Mouse (Mus musculus) stomach, embryonic 15.5 days (tissue): ENCODE results near the gene Olfr869. TPM values are rescaled to one million over a fixed set of nuclear protein-coding genes. Genes with fewer than 3 reads are reported as not detected.

Experiments used
- ATAC-seq: fragments of 200-750 bp; cut with Nextera tagmentation; 2 replicates; pipeline ENCODE4 v1.8.0; 2017; ENCODE audit warnings: low read depth, moderate number of reproducible peaks, moderate TSS enrichment; ENCODE audit not compliant: insufficient read depth, low FRiP score
- H3K27ac ChIP-seq: fragments of 300-500 bp; sonication (generic); 2 replicates; pipeline ENCODE4 v1.5.1; 2015; ENCODE audit warnings: mild to moderate bottlenecking, inconsistent platforms
- H3K27me3 ChIP-seq: fragments of 300-500 bp; sonication (generic); replicated peaks from 2 replicates; pipeline ENCODE4 v1.6.1; 2015; ENCODE audit warnings: inconsistent platforms
- H3K36me3 ChIP-seq: fragments of 300-500 bp; sonication (generic); 2 replicates; pipeline ENCODE4 v1.6.1; 2015; ENCODE audit warnings: inconsistent platforms
- H3K4me1 ChIP-seq: fragments of 300-500 bp; sonication (generic); 2 replicates; pipeline ENCODE4 v1.6.1; 2015; ENCODE audit warnings: inconsistent platforms
- H3K4me2 ChIP-seq: fragments of 300-500 bp; sonication (generic); 2 replicates; pipeline ENCODE4 v1.6.1; 2015; ENCODE audit warnings: mild to moderate bottlenecking, inconsistent platforms
- H3K4me3 ChIP-seq: fragments of 300-500 bp; sonication (generic); replicated peaks from 2 replicates; pipeline ENCODE4 v1.5.1; 2015; ENCODE audit warnings: inconsistent platforms
- H3K9ac ChIP-seq: fragments of 300-500 bp; sonication (generic); 2 replicates; pipeline ENCODE4 v1.6.1; 2015; ENCODE audit warnings: inconsistent platforms
- H3K9me3 ChIP-seq: fragments of 300-500 bp; sonication (generic); 2 replicates; pipeline ENCODE4 v1.6.1; 2016; ENCODE audit warnings: inconsistent platforms
- WGBS: fragments of 180-500 bp; shearing (Covaris S2); methylation state at CpG from one replicate; pipeline ENCODE4 v1.1.7; 2015; 5-methylcytosine and 5-hydroxymethylcytosine counted together
- polyA plus RNA-seq: library from polyadenylated mRNA; unstranded; fragments of >200 nt; fragmentation: Nextera tagmentation; extraction: Ambion mirVana; gene quantifications from 2 replicates; pipeline ENCODE4 v1.2.1, GENCODE M21; 2015

Gene Olfr869
- not detected in 2 replicates for polyA plus RNA-seq

- WGBS = 75% methylated on average over 2 of the region's 2 CpGs
- Histone ChIP-seq H3K36me3 (no peaks in the 10 kb centered on the region), H3K4me2 (no peak within 1 kb of the TSS), H3K27me3 (no peaks in the 10 kb centered on the region), H3K27ac (no peak within 1 kb of the TSS), H3K9me3 (no peaks in the 10 kb centered on the region), H3K9ac (no peak within 1 kb of the TSS), H3K4me1 (no peaks in the 10 kb centered on the region), H3K4me3 (no peak within 1 kb of the TSS)
- no peak for ATAC-seq
Observed at GRCm38 (mm10) chr9:20128709-20129108, at the start of gene Olfr869. Gene Olfr869 (plus strand): TSS chr9:20129009.

DNA sequence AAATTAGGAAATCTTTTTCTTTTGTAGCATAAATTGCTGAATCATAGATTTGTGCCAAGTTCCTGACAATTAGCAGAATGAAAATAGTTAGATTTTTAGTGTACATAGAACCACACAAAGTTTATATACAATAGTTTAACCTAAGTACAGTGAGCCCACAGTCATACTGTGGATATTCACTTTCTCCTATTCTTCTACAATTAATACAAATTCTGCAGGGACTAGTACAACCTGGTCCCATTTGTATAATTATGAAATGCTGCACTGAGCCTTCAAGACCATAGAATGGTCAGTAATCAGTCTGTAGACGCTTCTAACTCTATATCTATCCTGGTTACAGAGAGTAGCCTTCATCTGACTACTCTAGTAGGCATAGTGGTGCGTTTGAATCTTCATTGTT lies 30.5 kb upstream of the Olfr869 start, which contains the start of gene Olfr868:
Olfr868 (plus strand) TSS at position 301 of the 400 bp plus-strand sequence.
- no peaks in the 10 kb centered on the region for H3K4me1 ChIP-seq
- 38% methylated on average over 2 of the region's 2 CpGs for WGBS
- no peak within 1 kb of the TSS for H3K4me2 ChIP-seq
- no peaks in the 10 kb centered on the region for H3K27me3 ChIP-seq
- H3K9me3 ChIP-seq = no peaks in the 10 kb centered on the region
- no peak within 1 kb of the TSS for H3K27ac ChIP-seq
- no peaks in the 10 kb centered on the region for H3K36me3 ChIP-seq
- no peak within 1 kb of the TSS for H3K9ac ChIP-seq
- H3K4me3 ChIP-seq = no peak within 1 kb of the TSS
- no peak for ATAC-seq

DNA sequence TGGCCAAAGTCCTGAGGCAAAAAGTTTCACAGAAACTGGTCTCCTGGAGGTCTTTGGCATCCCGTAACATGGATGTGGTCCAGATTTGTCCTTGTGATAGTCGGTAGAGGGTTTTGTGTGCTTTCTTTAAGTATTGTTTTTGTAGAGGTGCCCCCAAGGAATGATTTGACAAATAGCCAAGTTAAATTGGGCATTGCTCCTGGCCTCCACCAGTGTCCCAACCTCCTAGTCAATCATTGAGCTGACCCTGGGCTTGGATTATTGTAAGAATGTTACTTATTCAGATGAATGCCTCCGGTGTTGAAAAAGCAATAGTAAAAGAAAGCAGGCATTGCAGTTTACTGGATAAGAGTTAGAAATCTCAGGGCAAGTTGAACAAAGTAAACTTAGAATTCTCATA lies 20.9 kb downstream of the Olfr869 start:
- no peaks in the 10 kb centered on the region for H3K27me3 ChIP-seq
- H3K9ac ChIP-seq = no peak overlapping the region
- H3K4me2 ChIP-seq = no peak overlapping the region
- no peak overlapping the region for H3K27ac ChIP-seq
- no peaks in the 10 kb centered on the region for H3K36me3 ChIP-seq
- no peaks in the 10 kb centered on the region for H3K9me3 ChIP-seq
- no peak overlapping the region for H3K4me3 ChIP-seq
- no peak for ATAC-seq
- 85% methylated on average over 3 of the region's 3 CpGs for WGBS
- no peaks in the 10 kb centered on the region for H3K4me1 ChIP-seq

GRCm38 (mm10) chr9:20173957-20174356 lies 45.1 kb downstream of the Olfr869 start, which contains the start of gene Olfr870:
Gene Olfr870 (minus strand): TSS chr9:20174057.
- 73% methylated on average over 2 of the region's 2 CpGs for WGBS
- Histone ChIP-seq H3K36me3 (no peaks in the 10 kb centered on the region), H3K4me2 (no peak within 1 kb of the TSS), H3K9me3 (no peaks in the 10 kb centered on the region), H3K27ac (no peak within 1 kb of the TSS), H3K9ac (no peak within 1 kb of the TSS), H3K27me3 (no peaks in the 10 kb centered on the region), H3K4me1 (no peaks in the 10 kb centered on the region), H3K4me3 (no peak within 1 kb of the TSS)
- no peak for ATAC-seq

DNA sequence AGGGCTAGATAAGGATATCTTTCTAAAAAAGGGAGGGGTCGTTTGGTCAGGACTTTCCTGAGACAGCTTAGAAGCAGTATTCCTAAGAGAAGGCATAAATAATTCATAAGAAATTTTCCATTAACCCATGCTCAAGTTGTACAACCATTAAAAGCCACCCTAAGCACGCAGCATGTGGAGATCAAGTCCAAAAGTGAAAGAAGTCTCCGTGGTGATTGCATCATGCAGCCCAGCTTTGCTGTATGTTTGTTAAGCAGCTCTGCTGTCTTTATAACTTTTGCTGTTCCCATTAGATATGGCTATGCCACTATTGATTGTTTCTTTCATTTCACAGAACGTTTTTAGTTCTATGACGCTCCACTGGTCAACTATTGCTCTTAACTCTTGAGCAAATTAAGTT lies 50.7 kb downstream of the Olfr869 start:
- ATAC-seq = no peak
- no peaks in the 10 kb centered on the region for H3K9me3 ChIP-seq
- H3K4me1 ChIP-seq = no peaks in the 10 kb centered on the region
- H3K36me3 ChIP-seq = no peaks in the 10 kb centered on the region
- H3K4me3 ChIP-seq = no peak overlapping the region
- H3K27ac ChIP-seq = no peak overlapping the region
- 63% methylated on average over 5 of the region's 5 CpGs for WGBS
- no peak overlapping the region for H3K4me2 ChIP-seq
- no peak overlapping the region for H3K9ac ChIP-seq
- H3K27me3 ChIP-seq = no peaks in the 10 kb centered on the region

Other genes with a start within 250 kb of the Olfr869 start
- gene Olfr862, start 241.0 kb upstream of the Olfr869 start, polyA plus RNA-seq = not detected in 2 replicates
- 0.27 and 0.32 TPM in 2 replicates for gene Olfr77, start 212.1 kb upstream of the Olfr869 start, polyA plus RNA-seq
- not detected in 2 replicates for gene Olfr866, start 101.0 kb upstream of the Olfr869 start, polyA plus RNA-seq
- not detected in 2 replicates for gene Olfr867, start 71.4 kb upstream of the Olfr869 start, polyA plus RNA-seq
- gene Olfr868, start 30.4 kb upstream of the Olfr869 start, polyA plus RNA-seq = not detected in 2 replicates
- not detected in 2 replicates for gene Olfr870, start 45.0 kb downstream of the Olfr869 start, polyA plus RNA-seq
- gene Olfr871, start 83.2 kb downstream of the Olfr869 start, polyA plus RNA-seq = not detected in 2 replicates
- gene Olfr872, start 108.1 kb downstream of the Olfr869 start, polyA plus RNA-seq = not detected in 2 replicates
- not detected in 2 replicates for gene Olfr39, start 153.3 kb downstream of the Olfr869 start, polyA plus RNA-seq
- not detected in 2 replicates for gene Olfr873, start 169.5 kb downstream of the Olfr869 start, polyA plus RNA-seq
- gene Olfr18, start 207.1 kb downstream of the Olfr869 start, polyA plus RNA-seq = 0.08 TPM in 1 of 2 replicates, not detected in the other